ENCODE assay signal across 29 mouse cellular contexts in genomic region chr10:122020906-122021305, GRCm38 (mm10). TPM values are rescaled to one million over a fixed set of nuclear protein-coding genes. Genes with fewer than 3 reads are reported as not detected.
"Had no signal": no experiment of that assay in that cellular context is flagged by ENCODE, and none has a peak within 500 bp of the region (broad histone marks: within the 10 kb centered on the region; RNA-seq: fewer than 3 reads in every experiment).

No protein-coding gene starts in this region.

- H3K9ac ChIP-seq: embryonic facial prominence, embryonic 12.5 days; embryonic facial prominence, embryonic 13.5 days; embryonic facial prominence, embryonic 15.5 days; forebrain, embryonic 12.5 days; forebrain, embryonic 13.5 days; forebrain, embryonic 15.5 days; forebrain, postnatal 0 days had no signal

- H3K27me3 ChIP-seq: embryonic facial prominence, embryonic 12.5 days; embryonic facial prominence, embryonic 13.5 days; embryonic facial prominence, embryonic 15.5 days; forebrain, embryonic 12.5 days; forebrain, embryonic 13.5 days; forebrain, embryonic 15.5 days had no signal

- H3K9me3 ChIP-seq: embryonic facial prominence, embryonic 15.5 days; forebrain, embryonic 15.5 days had no signal

- H3K27ac ChIP-seq: embryonic facial prominence, embryonic 10.5 days; embryonic facial prominence, embryonic 12.5 days; embryonic facial prominence, embryonic 13.5 days; embryonic facial prominence, embryonic 15.5 days; forebrain, embryonic 10.5 days; forebrain, embryonic 12.5 days; forebrain, embryonic 13.5 days; forebrain, embryonic 15.5 days; gastrocnemius, adult 2 months; heart, adult 2 months had no signal

- ATAC-seq: forebrain, embryonic 13.5 days; forebrain, embryonic 14.5 days; forebrain, embryonic 15.5 days; forebrain, embryonic 16.5 days; forebrain, postnatal 0 days had no signal

- H3K4me3 ChIP-seq: embryonic facial prominence, embryonic 10.5 days; embryonic facial prominence, embryonic 12.5 days; embryonic facial prominence, embryonic 13.5 days; embryonic facial prominence, embryonic 15.5 days; erythroblast, embryonic 14.5 days; forebrain, embryonic 10.5 days; forebrain, embryonic 12.5 days; forebrain, embryonic 13.5 days; forebrain, embryonic 15.5 days; gastrocnemius, adult 2 months; heart, adult 2 months had no signal

- H3K4me2 ChIP-seq: embryonic facial prominence, embryonic 12.5 days; embryonic facial prominence, embryonic 13.5 days; embryonic facial prominence, embryonic 15.5 days; forebrain, embryonic 12.5 days; forebrain, embryonic 13.5 days; forebrain, embryonic 15.5 days had no signal

- DNase-seq: cerebellum, adult 18-20 months; cerebellum, adult 2 months; cerebellum, adult 8-10 months; cerebellum, adult 9-10 months; cerebellum, adult 9-11 months; cerebellum, postnatal 10 days; cerebellum, postnatal 14 days; cerebellum, postnatal 25 days; cerebellum, postnatal 36 days; embryo, embryonic 11 days; forebrain, postnatal 0 days; gastrocnemius, adult 2 months; gastrocnemius, postnatal 10 days; gastrocnemius, postnatal 14 days; gastrocnemius, postnatal 25 days; heart, adult 18-20 months; heart, adult 2 months had no signal

RNA-seq across cellular contexts. Expression of gene Srgap1, which starts 26.2 kb away (rescaled TPM):
- total RNA-seq: granulocyte monocyte progenitor cell, adult 5-6 weeks had no signal
